Mouse (Mus musculus) urinary bladder, postnatal 14 days (tissue): ENCODE data around the gene Borcs6.
"Not testable (repeated sequence)": the region's sequence is repeated elsewhere in the genome, so short reads cannot be mapped to it uniquely, and the experiment has no call there.

ENCODE experiments used
- DNase-seq: peaks from one replicate; pipeline ENCODE4 v3.0.0; 2021; ENCODE audit warnings: low spot score

Borcs6 gene

GRCm38 (mm10) chr11:69059357-69059974 is at the start of gene Borcs6:
TSS of gene Borcs6 (plus strand) at chr11:69059717.
- DNase-seq: peak; percentile 95

DNA sequence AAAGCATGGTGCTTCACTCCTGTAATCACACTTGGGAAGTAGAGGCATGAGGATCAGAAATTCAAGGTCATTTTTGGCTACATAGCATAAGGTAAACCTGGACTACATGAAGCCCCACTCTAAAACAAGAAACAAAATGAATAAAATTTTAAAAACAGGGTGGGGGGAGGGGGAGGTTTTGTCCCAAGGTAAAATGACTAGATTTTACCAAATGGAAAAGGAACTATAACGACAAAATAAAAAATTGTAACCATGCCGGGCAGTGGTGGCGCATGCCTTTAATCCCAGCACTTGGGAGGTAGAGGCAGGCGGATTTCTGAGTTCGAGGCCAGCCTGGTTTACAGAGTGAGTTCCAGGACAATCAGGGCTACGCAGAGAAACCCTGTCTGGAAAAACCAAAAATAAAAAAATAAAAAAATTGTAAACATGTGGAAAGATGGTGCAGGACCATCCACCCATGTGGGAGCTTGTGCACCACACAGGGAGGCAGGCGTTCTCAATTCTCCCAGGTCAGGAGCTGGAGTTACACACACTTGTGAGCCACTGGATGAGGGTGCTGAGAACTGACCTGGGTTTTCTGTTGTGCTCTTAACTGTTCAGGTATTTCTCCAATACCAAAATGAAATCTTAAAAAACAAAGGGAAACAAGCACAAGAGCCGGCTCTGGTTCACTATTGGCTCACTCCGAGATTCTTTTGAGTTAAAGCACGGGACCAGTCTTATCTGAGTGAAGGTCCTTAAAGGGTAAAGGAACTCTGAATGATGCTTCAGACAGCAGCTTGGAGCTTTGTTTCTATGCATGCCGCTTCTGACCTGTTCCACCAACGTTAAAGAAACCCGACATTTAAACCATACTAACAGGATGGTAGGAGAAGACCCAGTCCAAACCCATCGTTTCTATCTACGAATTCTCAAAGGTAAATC is 48.9 kb upstream of the Borcs6 start:
- DNase-seq: no peak

- not testable (repeated sequence) for DNase-seq
Observed at GRCm38 (mm10) chr11:69011445-69011844, 48.1 kb upstream of the Borcs6 start.

GRCm38 (mm10) chr11:69012071-69012601 is 47.4 kb upstream of the Borcs6 start:
- peak; percentile 89 for DNase-seq

DNA sequence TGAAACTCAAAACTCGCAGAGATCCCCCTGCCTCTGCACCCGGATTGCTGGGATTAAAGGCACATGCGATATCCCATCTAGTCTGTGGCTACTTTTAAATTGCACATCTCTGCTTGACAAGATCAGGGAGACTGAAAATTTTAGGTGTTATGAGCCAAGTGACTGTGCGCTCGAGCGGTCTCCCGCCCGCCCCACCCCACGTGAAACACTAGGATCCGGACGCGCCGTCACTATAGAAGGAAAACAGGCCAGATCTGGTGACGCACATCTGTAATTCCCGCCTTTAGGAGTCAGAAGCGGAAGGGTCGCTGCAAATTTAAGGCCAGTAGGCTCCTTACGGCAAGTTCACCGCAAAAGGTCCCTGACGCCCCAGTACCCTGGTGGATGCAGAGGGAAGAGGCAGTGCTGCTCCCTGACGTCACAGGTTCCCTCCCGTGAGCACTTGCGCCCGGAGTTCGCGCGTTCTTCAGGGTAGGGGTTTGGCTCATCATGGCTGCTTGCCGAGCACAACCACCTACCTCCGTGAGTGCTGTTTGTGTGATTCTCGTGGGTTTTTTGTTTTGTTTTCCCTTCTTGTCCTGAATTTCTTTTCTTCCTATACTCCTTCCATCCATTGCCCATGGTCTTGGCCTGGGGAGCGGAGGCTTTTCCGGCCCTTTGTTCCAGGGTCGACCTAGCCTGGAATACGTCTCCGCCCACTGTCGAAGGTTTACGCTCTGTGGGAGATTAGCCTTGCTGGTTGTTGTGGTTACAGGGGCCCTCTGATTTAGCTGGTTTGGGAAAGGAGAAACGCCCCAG is 43.7 kb upstream of the Borcs6 start, which contains the start of gene Ctc1:
Ctc1 (plus strand) TSS at position 268 of the 798 bp plus-strand sequence.
- DNase-seq: peak; percentile 90

GRCm38 (mm10) chr11:69016755-69017154 is 42.8 kb upstream of the Borcs6 start:
- DNase-seq: no peak

GRCm38 (mm10) chr11:69020691-69021090 is 38.8 kb upstream of the Borcs6 start:
- DNase-seq: no peak

DNA sequence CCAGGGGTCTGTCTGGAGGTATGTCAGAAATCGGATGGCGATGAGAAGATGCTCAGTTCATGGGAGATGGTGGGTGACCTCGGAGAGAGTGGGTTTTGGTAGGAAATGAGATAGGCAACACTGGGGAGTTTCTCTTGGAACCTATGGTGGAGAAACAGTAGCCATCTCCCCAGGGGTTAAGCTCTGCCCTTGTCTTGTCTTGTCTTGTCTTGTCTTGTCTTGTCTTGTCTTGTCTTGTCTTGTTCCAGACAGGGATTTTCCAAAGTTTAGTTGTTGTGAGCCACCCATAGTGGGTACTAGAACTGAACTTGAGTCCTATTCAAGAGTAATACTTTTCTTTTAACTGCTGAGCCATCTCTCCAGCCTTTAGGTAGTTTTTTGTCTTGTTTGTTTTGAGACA is 33.0 kb upstream of the Borcs6 start:
- DNase-seq: no peak

DNA sequence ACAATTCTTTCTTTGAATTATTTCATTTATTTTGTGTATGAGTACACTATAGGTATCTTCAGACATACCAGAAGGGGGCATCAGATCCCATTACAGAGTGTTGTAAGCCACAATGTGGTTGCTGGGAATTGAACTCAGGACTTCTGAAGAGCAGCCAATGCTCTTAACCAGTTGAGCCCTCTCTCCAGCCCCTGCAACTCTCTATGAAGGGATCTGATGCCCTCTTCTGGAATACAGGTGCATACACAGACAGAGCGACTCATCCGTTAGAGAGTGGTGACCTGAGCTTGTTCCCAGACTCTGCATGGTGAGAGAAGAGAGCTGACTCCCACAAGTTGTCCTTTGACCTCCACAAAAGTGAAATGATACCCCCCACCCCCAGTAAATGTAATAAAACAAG is 30.7 kb upstream of the Borcs6 start:
- no peak for DNase-seq

GRCm38 (mm10) chr11:69033552-69033951 is 26.0 kb upstream of the Borcs6 start:
- no peak for DNase-seq

DNA sequence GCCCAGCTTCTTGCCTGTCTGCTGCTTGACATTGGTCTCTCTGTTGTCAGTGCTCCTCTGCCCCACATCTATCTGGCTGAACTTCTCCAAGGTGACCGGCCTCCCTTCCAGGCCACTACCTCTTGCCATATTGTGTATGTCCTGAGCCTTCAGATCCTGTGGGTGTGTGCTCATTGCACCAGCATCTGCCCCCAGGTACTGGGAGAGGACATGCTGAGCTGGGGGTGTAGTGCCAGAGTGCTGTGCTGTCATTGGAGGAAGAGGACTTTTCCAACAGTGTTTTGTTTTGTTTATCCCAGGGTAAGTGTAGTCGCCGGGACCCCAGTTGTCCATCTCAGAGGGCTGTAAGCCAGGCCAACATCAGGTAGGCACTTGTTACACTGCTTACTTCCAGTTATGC is 24.9 kb upstream of the Borcs6 start:
- no peak for DNase-seq

DNA sequence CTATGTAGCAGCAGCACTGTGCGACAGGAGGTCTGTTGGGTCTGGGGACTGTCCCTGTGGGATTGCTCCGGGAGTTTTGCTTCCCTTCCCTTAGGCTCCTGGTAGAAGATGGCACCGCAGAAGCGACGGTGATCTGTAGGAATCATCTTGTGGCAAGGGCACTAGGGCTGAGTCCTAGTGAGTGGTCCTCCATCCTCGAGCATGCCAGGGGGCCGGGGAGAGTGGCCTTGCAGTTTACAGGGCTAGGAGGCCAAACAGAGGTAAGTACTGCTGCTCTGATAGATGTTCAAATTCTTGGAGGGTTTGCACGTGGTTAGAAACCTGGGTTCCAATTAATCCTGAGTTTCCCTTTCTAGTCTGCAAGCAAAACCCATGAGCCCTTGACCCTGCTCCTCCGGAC is 24.1 kb upstream of the Borcs6 start:
- no peak for DNase-seq

DNA sequence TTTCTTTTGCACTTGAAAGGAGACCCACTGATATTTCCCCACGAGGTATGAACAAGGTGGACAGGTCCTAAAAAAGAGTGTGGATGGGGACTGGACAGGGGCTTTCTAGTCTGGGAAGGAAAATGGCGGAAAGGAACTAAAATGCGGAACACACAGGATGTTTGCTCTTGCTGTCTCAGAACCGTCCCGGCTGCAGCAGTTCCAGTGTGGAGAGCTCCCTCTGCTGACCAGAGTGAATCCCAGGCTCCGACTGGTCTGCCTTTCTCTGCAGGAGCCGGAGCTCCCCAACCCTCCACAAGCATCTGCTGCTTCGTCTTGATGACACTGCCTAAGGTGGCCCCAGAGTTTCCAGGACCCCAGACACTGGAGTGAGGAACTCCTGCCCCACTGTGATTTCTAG is 23.7 kb upstream of the Borcs6 start:
- peak; percentile 89 for DNase-seq

- DNase-seq: peak; percentile 87
Observed at GRCm38 (mm10) chr11:69036486-69037230, 22.9 kb upstream of the Borcs6 start.

DNA sequence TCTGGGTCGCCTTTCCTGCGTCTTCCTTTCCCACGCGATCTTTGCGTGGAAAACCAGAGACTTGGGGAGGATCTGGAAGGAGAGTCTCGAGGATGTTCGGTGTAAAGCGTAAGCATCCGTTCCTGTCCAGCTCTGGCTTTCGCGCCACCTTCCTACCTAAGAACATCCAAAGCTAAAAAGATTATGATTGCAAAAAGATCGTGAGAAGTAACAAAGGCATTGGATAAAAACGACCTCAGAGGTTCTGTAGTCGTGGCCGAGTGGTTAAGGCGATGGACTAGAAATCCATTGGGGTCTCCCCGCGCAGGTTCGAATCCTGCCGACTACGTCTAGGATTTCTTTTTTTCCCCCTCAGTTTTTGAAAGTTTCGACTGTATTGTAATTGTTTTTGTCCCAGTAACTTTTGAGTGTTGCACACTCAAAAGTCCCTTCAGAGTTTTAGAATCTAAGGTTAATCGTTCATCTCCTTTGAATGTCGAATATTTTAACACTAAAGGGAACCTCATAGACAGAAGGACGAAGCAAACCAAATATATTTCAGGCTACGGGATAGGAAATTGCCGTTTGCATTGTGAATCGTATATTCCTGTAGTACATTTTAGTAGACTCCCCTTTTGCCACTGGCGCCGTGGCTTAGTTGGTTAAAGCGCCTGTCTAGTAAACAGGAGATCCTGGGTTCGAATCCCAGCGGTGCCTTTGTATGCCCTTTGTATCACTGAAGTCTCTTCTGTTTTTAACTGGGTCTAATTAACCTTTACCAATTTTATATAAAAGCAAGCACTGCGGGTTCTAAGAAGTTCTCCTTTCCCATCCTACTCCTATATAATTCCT is 22.1 kb upstream of the Borcs6 start:
- DNase-seq: peak; percentile 86

GRCm38 (mm10) chr11:69038173-69038572 is 21.3 kb upstream of the Borcs6 start:
- DNase-seq: no peak

GRCm38 (mm10) chr11:69045531-69046394 is 13.8 kb upstream of the Borcs6 start, which contains the start of gene Aurkb:
TSS of gene Aurkb (plus strand) at chr11:69045647.
- peak; percentile 88 for DNase-seq

GRCm38 (mm10) chr11:69046395-69046774 is 13.1 kb upstream of the Borcs6 start:
- no peak for DNase-seq

- no peak for DNase-seq
Observed at GRCm38 (mm10) chr11:69047592-69047991, 11.9 kb upstream of the Borcs6 start.
